Mouse (Mus musculus) c-Kit-negative CD71-positive TER-119-positive erythroid progenitor cells, embryonic 14.5 days (primary cell): Measurements from ENCODE around the gene Kcnip3.

Source experiments
- DNase-seq: peaks from one replicate; pipeline ENCODE4 v3.0.0-alpha.2; 2013; ENCODE audit warnings: low read depth, low spot score

Gene Kcnip3

GRCm38 (mm10) chr2:127470661-127471060 lies 51.2 kb downstream of the Kcnip3 start:
- DNase-seq = no peak

GRCm38 (mm10) chr2:127470183-127470582 lies 51.7 kb downstream of the Kcnip3 start:
- DNase-seq = no peak

- no peak for DNase-seq
These were observed 59.6 kb downstream of the Kcnip3 start for GRCm38 (mm10) chr2:127462314-127462713.

GRCm38 (mm10) chr2:127461351-127461750 lies 60.5 kb downstream of the Kcnip3 start:
- DNase-seq = no peak

GRCm38 (mm10) chr2:127459341-127459740 lies 62.6 kb downstream of the Kcnip3 start:
- no peak for DNase-seq

GRCm38 (mm10) chr2:127453764-127454163 lies 68.1 kb downstream of the Kcnip3 start:
- peak; percentile 68 for DNase-seq

- no peak for DNase-seq
These were observed 68.8 kb downstream of the Kcnip3 start for GRCm38 (mm10) chr2:127453141-127453540.

GRCm38 (mm10) chr2:127451748-127452147 lies 70.1 kb downstream of the Kcnip3 start:
- DNase-seq = peak; percentile 24

GRCm38 (mm10) chr2:127449691-127450090 lies 72.2 kb downstream of the Kcnip3 start:
- no peak for DNase-seq

- DNase-seq = no peak
These were observed 75.0 kb downstream of the Kcnip3 start for GRCm38 (mm10) chr2:127446847-127447246.

GRCm38 (mm10) chr2:127444055-127444789 lies 77.7 kb downstream of the Kcnip3 start, which contains the start of gene Fahd2a:
Fahd2a (minus strand) TSS chr2:127444565.
- DNase-seq = peak; percentile 85

GRCm38 (mm10) chr2:127437697-127438096 lies 84.2 kb downstream of the Kcnip3 start:
- DNase-seq = no peak

- no peak for DNase-seq
These were observed 86.3 kb downstream of the Kcnip3 start for GRCm38 (mm10) chr2:127435554-127435953.

GRCm38 (mm10) chr2:127435135-127435534 lies 86.8 kb downstream of the Kcnip3 start:
- DNase-seq = no peak

GRCm38 (mm10) chr2:127433487-127434295 lies 88.2 kb downstream of the Kcnip3 start:
- no peak for DNase-seq

- peak; percentile 34 for DNase-seq
These were observed 91.7 kb downstream of the Kcnip3 start for GRCm38 (mm10) chr2:127430238-127430637.

GRCm38 (mm10) chr2:127424977-127425376 lies 96.9 kb downstream of the Kcnip3 start, which contains the start of gene Gpat2:
Gpat2 (plus strand) TSS chr2:127425199.
- DNase-seq = no peak

- DNase-seq = no peak
These were observed 103.5 kb downstream of the Kcnip3 start for GRCm38 (mm10) chr2:127418266-127418970.

- no peak for DNase-seq
These were observed 105.2 kb downstream of the Kcnip3 start for GRCm38 (mm10) chr2:127416706-127417105.

- DNase-seq = no peak
These were observed 106.1 kb downstream of the Kcnip3 start for GRCm38 (mm10) chr2:127415806-127416205.

- no peak for DNase-seq
These were observed 110.8 kb downstream of the Kcnip3 start for GRCm38 (mm10) chr2:127411126-127411525.
